Mouse (Mus musculus) limb, embryonic 13.5 days (tissue): ENCODE measurements around the gene 5730522E02Rik. TPM values are rescaled to one million over a fixed set of nuclear protein-coding genes. Genes with fewer than 3 reads are reported as not detected.

ENCODE experiments used
- ATAC-seq: fragments of 200-750 bp; cut with Nextera tagmentation; 2 replicates; pipeline ENCODE4 v1.8.0; 2017; ENCODE audit warnings: low read depth, moderate number of reproducible peaks, moderate TSS enrichment; ENCODE audit not compliant: low FRiP score
- H3K27ac ChIP-seq: fragments of 300-500 bp; sonication (generic); 2 replicates; pipeline ENCODE4 v1.5.1; 2015; ENCODE audit warnings: inconsistent platforms, mild to moderate bottlenecking, moderate library complexity
- H3K27me3 ChIP-seq: fragments of 300-500 bp; sonication (generic); 2 replicates; pipeline ENCODE4 v1.6.1; 2015; ENCODE audit warnings: mild to moderate bottlenecking, inconsistent platforms
- H3K36me3 ChIP-seq: fragments of 300-500 bp; sonication (generic); 2 replicates; pipeline ENCODE4 v1.6.1; 2015; ENCODE audit warnings: inconsistent platforms, mild to moderate bottlenecking, moderate library complexity
- H3K4me1 ChIP-seq: fragments of 300-500 bp; sonication (generic); 2 replicates; pipeline ENCODE4 v1.6.1; 2015; ENCODE audit warnings: inconsistent platforms
- H3K4me2 ChIP-seq: fragments of 300-500 bp; sonication (generic); replicated peaks from 2 replicates; pipeline ENCODE4 v1.6.1; 2015; ENCODE audit warnings: inconsistent platforms, mild to moderate bottlenecking, moderate library complexity
- H3K4me3 ChIP-seq: fragments of 300-500 bp; sonication (generic); 2 replicates; pipeline ENCODE4 v1.5.1; 2015; ENCODE audit warnings: moderate library complexity, mild to moderate bottlenecking, inconsistent platforms
- H3K9ac ChIP-seq: fragments of 300-500 bp; sonication (generic); 2 replicates; pipeline ENCODE4 v1.6.1; 2015; ENCODE audit warnings: mild to moderate bottlenecking, inconsistent platforms
- H3K9me3 ChIP-seq: fragments of 300-500 bp; sonication (generic); 2 replicates; pipeline ENCODE4 v1.6.1; 2016; ENCODE audit warnings: inconsistent platforms
- WGBS: fragments of 180-500 bp; shearing (Covaris S2); methylation state at CpG from one replicate; pipeline ENCODE4 v1.1.7; 2015; 5-methylcytosine and 5-hydroxymethylcytosine counted together
- polyA plus RNA-seq: library from polyadenylated mRNA; unstranded; fragments of >200 nt; fragmentation: Nextera tagmentation; extraction: Ambion mirVana; gene quantifications from 2 replicates; pipeline ENCODE4 v1.2.1, GENCODE M21; 2015

5730522E02Rik gene
- polyA plus RNA-seq, 1 experiment from 2014 or later: 8.4 TPM

DNA sequence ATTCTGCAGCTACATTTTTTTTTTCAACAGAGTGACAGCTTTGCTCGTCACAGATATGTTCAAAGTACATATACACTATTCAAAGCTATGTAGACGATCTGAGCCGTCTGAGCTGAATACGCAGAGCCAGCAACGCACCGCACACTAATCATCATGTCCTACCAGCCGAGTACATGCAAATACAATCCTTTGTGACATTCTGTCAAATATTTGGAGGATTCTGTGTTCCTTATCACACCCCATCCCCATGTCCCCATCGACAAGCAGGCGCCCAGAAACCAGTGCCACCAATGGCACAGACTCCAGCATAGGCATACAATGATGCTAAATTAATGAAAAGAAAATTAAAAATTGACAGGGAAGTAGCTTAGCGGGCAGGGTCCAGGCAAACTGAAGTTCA is 356.3 kb downstream of the 5730522E02Rik start:
- H3K4me2 ChIP-seq: no peak overlapping the region
- 86% methylated on average over 10 of the region's 10 CpGs for WGBS
- no peak overlapping the region for H3K4me3 ChIP-seq
- no peak for ATAC-seq
- H3K27me3 ChIP-seq: 0 out of 2 replicates have a peak, but pooled peaks cover 6% of the 10 kb centered on the region
- H3K9ac ChIP-seq: no peak overlapping the region
- H3K4me1 ChIP-seq: peaks cover 24% of the 10 kb centered on the region
- no peaks in the 10 kb centered on the region for H3K36me3 ChIP-seq
- H3K27ac ChIP-seq: no peak overlapping the region
- no peaks in the 10 kb centered on the region for H3K9me3 ChIP-seq

DNA sequence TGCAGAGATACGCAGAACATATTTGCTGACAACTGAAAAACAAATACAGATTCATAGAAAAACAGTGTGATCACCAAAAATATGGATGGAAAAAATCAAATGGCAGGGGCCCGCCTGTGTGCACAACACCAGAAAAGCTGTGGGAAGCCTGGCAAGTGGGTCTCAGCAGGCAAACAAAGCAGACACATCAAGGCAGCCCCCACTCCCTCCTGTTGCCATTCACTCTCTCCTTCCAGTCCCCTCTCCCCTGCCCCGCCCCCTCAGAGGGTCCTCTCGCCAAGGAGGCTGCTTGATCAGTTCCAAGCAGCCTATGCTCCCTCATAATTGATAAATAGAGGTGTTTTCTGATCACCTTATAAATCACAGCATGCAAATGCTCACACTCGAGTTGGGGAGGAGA is 357.5 kb downstream of the 5730522E02Rik start:
- Histone ChIP-seq H3K27me3 (no peaks in the 10 kb centered on the region), H3K4me3 (no peak overlapping the region), H3K36me3 (no peaks in the 10 kb centered on the region), H3K9me3 (no peaks in the 10 kb centered on the region), H3K4me2 (no peak overlapping the region), H3K4me1 (peaks cover 26% of the 10 kb centered on the region), H3K9ac (no peak overlapping the region), H3K27ac (no peak overlapping the region)
- no peak for ATAC-seq
- 50% methylated on average over 5 of the region's 5 CpGs for WGBS

DNA sequence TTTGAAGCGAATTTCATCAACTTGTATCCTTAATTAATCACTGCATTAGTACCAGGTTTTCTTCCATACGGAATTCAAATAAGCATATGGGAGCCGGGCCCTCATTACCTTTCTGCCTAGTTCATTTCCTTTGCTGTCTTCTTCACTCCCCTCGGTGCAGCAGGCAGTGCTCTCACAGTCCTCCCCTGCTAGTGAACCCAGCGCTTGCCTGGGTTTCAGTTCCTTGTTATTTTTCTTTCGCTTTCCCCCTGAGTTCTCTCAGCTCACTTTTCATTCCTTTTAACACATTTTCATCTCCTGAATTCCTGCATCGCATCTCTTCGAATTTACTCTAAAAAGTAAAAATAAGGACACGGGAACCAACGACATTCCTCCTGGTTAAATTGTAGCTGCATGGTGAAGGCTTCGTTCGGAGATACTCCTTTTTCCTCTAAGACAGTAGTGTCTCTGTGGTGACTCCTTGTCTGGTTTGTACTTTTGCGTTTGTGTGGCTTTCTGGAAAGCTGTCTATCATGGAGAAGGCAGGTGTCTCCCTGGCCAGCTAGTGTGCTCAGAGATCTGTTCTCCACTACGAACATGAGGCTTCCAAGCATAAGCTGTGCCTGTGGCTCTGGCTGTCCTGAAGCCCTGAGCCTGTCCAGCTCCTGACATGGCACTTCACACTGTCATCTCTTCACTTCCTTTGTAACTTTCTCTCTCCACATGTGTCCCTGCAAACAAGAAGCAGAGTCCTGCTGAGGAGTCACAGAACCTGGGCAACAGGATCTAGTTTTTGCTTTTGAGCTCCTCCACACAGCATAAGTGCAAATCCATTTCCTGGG is 361.5 kb downstream of the 5730522E02Rik start:
- no peak overlapping the region for H3K9ac ChIP-seq
- H3K9me3 ChIP-seq: no peaks in the 10 kb centered on the region
- WGBS: 62% methylated on average over 14 of the region's 14 CpGs
- no peak for ATAC-seq
- no peak overlapping the region for H3K4me3 ChIP-seq
- no peak overlapping the region for H3K27ac ChIP-seq
- peaks cover 8% of the 10 kb centered on the region; the same call in 1 of the 2 replicates for H3K4me1 ChIP-seq
- H3K4me2 ChIP-seq: no peak overlapping the region
- H3K36me3 ChIP-seq: no peaks in the 10 kb centered on the region
- no peaks in the 10 kb centered on the region for H3K27me3 ChIP-seq

GRCm38 (mm10) chr11:25838451-25838850 is 372.1 kb downstream of the 5730522E02Rik start:
- Histone ChIP-seq H3K9ac (no peak overlapping the region), H3K27me3 (no peaks in the 10 kb centered on the region), H3K4me1 (no peaks in the 10 kb centered on the region), H3K9me3 (no peaks in the 10 kb centered on the region), H3K27ac (no peak overlapping the region), H3K4me3 (no peak overlapping the region), H3K4me2 (no peak overlapping the region), H3K36me3 (no peaks in the 10 kb centered on the region)
- no peak for ATAC-seq
- 72% methylated on average over 1 of the region's 1 CpGs for WGBS

DNA sequence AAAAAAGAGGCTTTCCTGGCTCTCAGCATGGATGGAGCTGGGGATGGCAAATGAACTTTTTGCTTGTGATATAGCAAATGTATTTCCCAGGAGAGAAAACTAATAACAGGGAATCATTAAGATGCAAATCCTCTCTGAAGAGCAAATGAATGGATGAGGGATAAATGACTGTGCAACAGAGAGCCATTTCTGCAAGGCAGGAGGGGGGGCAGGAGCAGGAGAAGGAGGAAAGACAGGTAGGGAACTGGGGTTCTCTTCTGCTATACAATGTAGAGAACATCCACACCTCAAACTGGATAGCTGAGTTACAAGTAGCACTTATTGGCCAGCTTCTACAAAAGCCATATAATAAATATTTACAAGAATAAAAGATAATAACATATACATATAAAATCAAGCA is 390.8 kb downstream of the 5730522E02Rik start:
- H3K4me3 ChIP-seq: no peak overlapping the region
- no peak overlapping the region for H3K9ac ChIP-seq
- ATAC-seq: no peak

DNA sequence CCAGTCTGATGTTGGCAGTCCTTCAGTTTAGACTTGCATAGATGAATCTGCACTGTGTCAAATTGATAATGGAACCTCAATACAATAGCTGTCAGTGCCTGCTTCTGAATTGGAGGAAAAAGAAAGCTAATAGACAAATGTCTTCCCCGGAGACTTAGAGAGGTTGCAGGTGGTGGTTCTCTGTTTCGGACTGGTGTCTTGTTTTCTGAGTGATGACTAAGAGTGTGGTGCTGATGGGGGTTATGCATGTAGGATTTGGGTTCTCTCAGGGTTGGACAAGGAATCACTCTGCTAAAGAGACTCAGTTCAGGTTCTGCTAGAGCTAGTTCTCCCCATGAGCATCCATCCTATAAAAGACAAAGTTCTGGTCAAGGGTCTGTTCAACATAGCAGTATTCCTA is 397.1 kb downstream of the 5730522E02Rik start:
- Histone ChIP-seq H3K27ac (no peak overlapping the region), H3K4me2 (no peak overlapping the region), H3K27me3 (no peaks in the 10 kb centered on the region), H3K4me3 (no peak overlapping the region), H3K9me3 (no peaks in the 10 kb centered on the region), H3K36me3 (no peaks in the 10 kb centered on the region), H3K9ac (no peak overlapping the region), H3K4me1 (0 out of 2 replicates have a peak, but pooled peaks cover 6% of the 10 kb centered on the region)
- 88% methylated on average over 2 of the region's 2 CpGs for WGBS
- no peak for ATAC-seq

More for the DNA sequence above, 390.8 kb downstream of the 5730522E02Rik start:
- H3K36me3 ChIP-seq: no peaks in the 10 kb centered on the region
- H3K27ac ChIP-seq: no peak overlapping the region
- no peak overlapping the region for H3K4me2 ChIP-seq
- H3K9me3 ChIP-seq: 0 out of 2 replicates have a peak, but pooled peaks cover 5% of the 10 kb centered on the region
- no peaks in the 10 kb centered on the region for H3K27me3 ChIP-seq
- 0 out of 2 replicates have a peak, but pooled peaks cover under 1% of the 10 kb centered on the region for H3K4me1 ChIP-seq

- WGBS: 91% methylated on average over 1 of the region's 1 CpGs
- Histone ChIP-seq H3K27ac (no peak overlapping the region), H3K4me2 (no peak overlapping the region), H3K4me3 (no peak overlapping the region), H3K36me3 (no peaks in the 10 kb centered on the region), H3K4me1 (no peaks in the 10 kb centered on the region), H3K9ac (no peak overlapping the region), H3K9me3 (no peaks in the 10 kb centered on the region), H3K27me3 (no peaks in the 10 kb centered on the region)
- no peak for ATAC-seq
Observed at GRCm38 (mm10) chr11:25787691-25788090, 422.9 kb downstream of the 5730522E02Rik start.

- Histone ChIP-seq H3K4me1 (no peaks in the 10 kb centered on the region), H3K4me2 (no peak overlapping the region), H3K9me3 (no peaks in the 10 kb centered on the region), H3K27ac (no peak overlapping the region), H3K27me3 (no peaks in the 10 kb centered on the region), H3K9ac (no peak overlapping the region), H3K4me3 (no peak overlapping the region), H3K36me3 (no peaks in the 10 kb centered on the region)
- ATAC-seq: no peak
- WGBS: 88% methylated on average over 1 of the region's 1 CpGs
Observed at GRCm38 (mm10) chr11:25772231-25772630, 438.3 kb downstream of the 5730522E02Rik start.

DNA sequence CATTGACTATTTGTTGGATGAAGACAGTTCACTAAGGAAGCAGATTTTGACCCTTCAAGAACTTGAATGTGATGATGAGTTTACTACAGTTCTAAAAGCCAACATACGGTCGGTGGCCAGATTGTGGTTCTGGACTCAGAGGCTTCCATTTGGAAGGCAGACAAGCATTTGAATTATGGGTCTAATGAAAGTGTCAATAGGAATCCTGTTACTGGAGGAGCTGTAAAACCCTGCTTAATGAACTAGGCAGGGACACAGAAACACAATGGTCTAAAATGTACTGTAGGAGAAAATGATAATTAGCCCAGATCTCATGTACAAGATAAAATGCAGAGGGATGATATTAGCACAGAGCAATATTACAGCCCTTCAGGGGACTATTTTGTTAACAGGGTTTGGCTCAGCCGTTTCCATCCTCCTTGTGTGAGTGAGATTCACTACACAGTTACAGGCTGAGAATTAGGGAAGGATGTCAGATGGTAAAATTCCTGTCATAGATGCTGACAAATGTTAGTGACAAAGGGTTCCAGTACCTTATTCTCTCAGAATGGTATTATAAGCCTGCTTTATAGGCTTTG is 439.5 kb downstream of the 5730522E02Rik start:
- Histone ChIP-seq H3K4me3 (no peak overlapping the region), H3K9ac (no peak overlapping the region), H3K9me3 (no peaks in the 10 kb centered on the region), H3K36me3 (no peaks in the 10 kb centered on the region), H3K27me3 (no peaks in the 10 kb centered on the region), H3K27ac (no peak overlapping the region), H3K4me1 (no peaks in the 10 kb centered on the region), H3K4me2 (no peak overlapping the region)
- 64% methylated on average over 3 of the region's 3 CpGs for whole genome bisulfite sequencing
- ATAC-seq: no peak

DNA sequence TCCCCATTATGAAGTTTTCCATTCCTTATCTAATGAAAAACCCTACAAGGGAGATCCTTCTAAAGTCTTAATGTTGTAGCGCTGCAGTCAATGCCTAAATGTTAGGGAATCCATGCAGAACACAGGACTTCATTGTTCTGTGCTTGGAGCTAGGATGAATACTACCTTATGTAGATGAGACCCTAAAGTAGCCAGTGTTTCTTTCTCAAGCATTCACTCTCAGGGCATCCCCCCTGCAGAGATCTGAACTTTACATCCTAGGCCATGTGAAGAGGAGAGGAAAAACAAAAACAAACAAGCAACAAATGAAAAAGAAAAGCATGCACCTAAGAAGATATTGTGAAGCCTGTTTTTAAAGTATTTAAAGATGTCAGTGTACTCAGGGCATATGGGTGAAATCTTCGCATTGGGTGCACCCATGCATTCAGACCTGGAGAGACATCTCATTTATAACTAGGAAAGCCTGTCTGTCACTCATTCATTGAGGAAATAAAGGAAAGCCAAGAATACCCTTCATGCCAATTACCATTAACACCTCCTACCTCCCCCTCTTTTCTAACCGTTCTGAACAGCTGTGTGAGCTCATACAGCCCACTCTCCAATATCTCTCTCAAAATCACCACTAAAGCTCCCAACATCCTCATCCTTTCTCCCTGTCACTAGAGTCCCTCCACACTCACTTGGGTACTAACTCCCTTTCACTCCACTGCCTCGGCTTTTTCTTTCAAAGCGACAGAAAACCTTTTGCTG is 442.8 kb downstream of the 5730522E02Rik start:
- ATAC-seq: no peak

GRCm38 (mm10) chr11:25753156-25753899 is 457.2 kb downstream of the 5730522E02Rik start:
- Histone ChIP-seq H3K9me3 (no peaks in the 10 kb centered on the region), H3K4me2 (no peak overlapping the region), H3K27me3 (no peaks in the 10 kb centered on the region), H3K36me3 (no peaks in the 10 kb centered on the region), H3K9ac (no peak overlapping the region), H3K4me3 (no peak overlapping the region), H3K4me1 (no peaks in the 10 kb centered on the region), H3K27ac (no peak overlapping the region)
- 68% methylated on average over 7 of the region's 7 CpGs for WGBS
- ATAC-seq: no peak

More for the DNA sequence above, 442.8 kb downstream of the 5730522E02Rik start:
- H3K4me1 ChIP-seq: no peaks in the 10 kb centered on the region
- H3K27me3 ChIP-seq: no peaks in the 10 kb centered on the region
- H3K36me3 ChIP-seq: no peaks in the 10 kb centered on the region
- no peaks in the 10 kb centered on the region for H3K9me3 ChIP-seq
- H3K4me3 ChIP-seq: no peak overlapping the region
- H3K27ac ChIP-seq: no peak overlapping the region
- no peak overlapping the region for H3K4me2 ChIP-seq
- no peak overlapping the region for H3K9ac ChIP-seq
- WGBS: 61% methylated on average over 5 of the region's 5 CpGs
